Mouse (Mus musculus) embryonic facial prominence, embryonic 12.5 days (tissue): ENCODE data around the gene Scn2b. TPM values are rescaled to one million over a fixed set of nuclear protein-coding genes. Genes with fewer than 3 reads are reported as not detected.

ENCODE experiments used
- ATAC-seq: fragments of 200-750 bp; cut with Nextera tagmentation; 2 replicates; pipeline ENCODE4 v1.8.0; 2017; ENCODE audit not compliant: insufficient number of reproducible peaks, insufficient read depth, low FRiP score, low TSS enrichment
- H3K27ac ChIP-seq: fragments of 300-500 bp; sonication (generic); 2 replicates; pipeline ENCODE4 v1.5.1; 2016; ENCODE audit warnings: mild to moderate bottlenecking
- H3K27me3 ChIP-seq: fragments of 300-500 bp; sonication (generic); 2 replicates; pipeline ENCODE4 v1.6.1; 2016; ENCODE audit warnings: mild to moderate bottlenecking, moderate library complexity
- H3K36me3 ChIP-seq: fragments of 300-500 bp; sonication (generic); 2 replicates; pipeline ENCODE4 v1.6.1; 2016; ENCODE audit warnings: mild to moderate bottlenecking
- H3K4me1 ChIP-seq: fragments of 300-500 bp; sonication (generic); 2 replicates; pipeline ENCODE4 v1.6.1; 2016
- H3K4me2 ChIP-seq: fragments of 300-500 bp; sonication (generic); replicated peaks from 2 replicates; pipeline ENCODE4 v1.6.1; 2016; ENCODE audit warnings: mild to moderate bottlenecking, moderate library complexity
- H3K4me3 ChIP-seq: fragments of 300-500 bp; sonication (generic); 2 replicates; pipeline ENCODE4 v1.5.1; 2016; ENCODE audit warnings: mild to moderate bottlenecking
- H3K9ac ChIP-seq: fragments of 300-500 bp; sonication (generic); 2 replicates; pipeline ENCODE4 v1.6.1; 2016; ENCODE audit warnings: mild to moderate bottlenecking, moderate library complexity
- H3K9me3 ChIP-seq: fragments of 300-500 bp; sonication (generic); 2 replicates; pipeline ENCODE4 v1.6.1; 2016; ENCODE audit warnings: mild to moderate bottlenecking, moderate library complexity
- WGBS: fragments of 180-500 bp; shearing (Covaris S2); methylation state at CpG from one replicate; pipeline ENCODE4 v1.1.7; 2016; 5-methylcytosine and 5-hydroxymethylcytosine counted together
- polyA plus RNA-seq: library from polyadenylated mRNA; unstranded; fragments of >200 nt; fragmentation: Nextera tagmentation; extraction: Ambion mirVana; gene quantifications from 2 replicates; pipeline ENCODE4 v1.2.1, GENCODE M21; 2016

The Scn2b gene
- polyA plus RNA-seq = 5.4 and 5.7 TPM in 2 replicates

- peak within 1 kb of the TSS; percentile 93 for H3K27ac ChIP-seq
- H3K36me3 ChIP-seq = no peaks in the 10 kb centered on the region
- peak within 1 kb of the TSS; percentile 65 for H3K4me2 ChIP-seq
- no peak; the same call in 1 of the 2 replicates for ATAC-seq
- H3K4me1 ChIP-seq = peaks cover 22% of the 10 kb centered on the region
- H3K9ac ChIP-seq = peak within 1 kb of the TSS; percentile 69
- 0 out of 2 replicates have a peak, but pooled peaks cover 2% of the 10 kb centered on the region for H3K27me3 ChIP-seq
- WGBS = under 1% methylated on average over 13 of the region's 13 CpGs
- H3K9me3 ChIP-seq = no peaks in the 10 kb centered on the region
- peak within 1 kb of the TSS; percentile 63 for H3K4me3 ChIP-seq
Measured at GRCm38 (mm10) chr9:45117741-45118431, at the start of gene Scn2b. Gene Scn2b (plus strand): TSS chr9:45117782.

- H3K36me3 ChIP-seq = no peaks in the 10 kb centered on the region
- no peaks in the 10 kb centered on the region for H3K4me1 ChIP-seq
- no peak overlapping the region for H3K27ac ChIP-seq
- H3K9me3 ChIP-seq = no peaks in the 10 kb centered on the region
- H3K4me3 ChIP-seq = no peak overlapping the region
- H3K27me3 ChIP-seq = no peaks in the 10 kb centered on the region
- WGBS = 64% methylated on average over 3 of the region's 3 CpGs
- H3K4me2 ChIP-seq = no peak overlapping the region
- H3K9ac ChIP-seq = no peak overlapping the region
- no peak for ATAC-seq
Measured at GRCm38 (mm10) chr9:45071800-45072199, 45.8 kb upstream of the Scn2b start.

GRCm38 (mm10) chr9:45077859-45078258 is 39.7 kb upstream of the Scn2b start:
- WGBS = 69% methylated on average over 3 of the region's 3 CpGs
- Histone ChIP-seq H3K4me2 (no peak overlapping the region), H3K4me1 (no peaks in the 10 kb centered on the region), H3K9ac (no peak overlapping the region), H3K27me3 (no peaks in the 10 kb centered on the region), H3K27ac (no peak overlapping the region), H3K36me3 (no peaks in the 10 kb centered on the region), H3K9me3 (no peaks in the 10 kb centered on the region), H3K4me3 (no peak overlapping the region)
- no peak for ATAC-seq

DNA sequence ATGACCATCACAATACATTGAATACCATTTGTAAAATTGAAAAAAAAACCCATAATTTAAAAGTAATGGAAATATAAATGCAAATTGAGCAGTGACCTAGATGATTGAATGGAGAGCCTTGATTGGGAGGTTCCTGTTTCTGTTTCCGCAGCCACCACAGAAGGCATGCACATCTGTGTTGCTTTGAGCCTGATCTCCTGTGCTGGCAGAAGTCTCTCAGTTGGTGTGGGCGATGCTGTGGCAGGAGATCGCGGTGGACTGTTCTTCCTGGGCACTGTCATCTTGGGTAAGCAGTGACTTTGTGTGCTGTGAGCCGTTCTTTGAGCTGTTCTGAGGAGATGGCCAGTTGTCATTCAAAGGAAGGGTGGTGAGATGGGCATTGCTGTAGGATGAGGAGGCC is 38.6 kb upstream of the Scn2b start, which contains the start of gene Jaml:
Jaml (plus strand) TSS at position 173 of the 400 bp plus-strand sequence.
- H3K4me2 ChIP-seq = no peak within 1 kb of the TSS
- no peak within 1 kb of the TSS for H3K9ac ChIP-seq
- 75% methylated on average over 5 of the region's 5 CpGs for WGBS
- H3K4me1 ChIP-seq = no peaks in the 10 kb centered on the region
- no peaks in the 10 kb centered on the region for H3K9me3 ChIP-seq
- no peaks in the 10 kb centered on the region for H3K36me3 ChIP-seq
- H3K4me3 ChIP-seq = no peak within 1 kb of the TSS
- no peaks in the 10 kb centered on the region for H3K27me3 ChIP-seq
- no peak for ATAC-seq
- H3K27ac ChIP-seq = no peak within 1 kb of the TSS

DNA sequence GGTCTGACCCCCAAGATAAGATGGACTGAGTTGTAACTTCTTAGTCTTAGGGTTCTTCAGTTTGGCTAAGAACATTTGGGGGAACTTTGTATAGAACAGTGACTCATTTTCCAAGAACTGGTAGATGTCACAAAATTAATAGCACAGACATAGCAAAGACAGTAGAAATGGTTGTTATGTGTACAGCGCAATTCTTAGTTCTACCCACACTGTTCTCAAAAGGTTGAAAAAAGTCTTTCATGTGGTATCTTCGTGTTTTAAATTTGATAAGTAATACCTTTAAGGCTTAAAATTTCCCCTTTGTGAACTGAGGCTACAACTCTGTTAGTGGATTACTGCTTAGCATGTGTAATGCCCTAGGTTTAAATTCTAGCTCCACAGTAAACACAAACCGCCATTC is 34.5 kb upstream of the Scn2b start:
- WGBS = 82% methylated on average over 3 of the region's 3 CpGs
- no peak for ATAC-seq
- Histone ChIP-seq H3K4me3 (no peak overlapping the region), H3K9ac (no peak overlapping the region), H3K4me1 (no peaks in the 10 kb centered on the region), H3K4me2 (no peak overlapping the region), H3K9me3 (no peaks in the 10 kb centered on the region), H3K36me3 (no peaks in the 10 kb centered on the region), H3K27ac (no peak overlapping the region), H3K27me3 (0 out of 2 replicates have a peak, but pooled peaks cover 2% of the 10 kb centered on the region)

DNA sequence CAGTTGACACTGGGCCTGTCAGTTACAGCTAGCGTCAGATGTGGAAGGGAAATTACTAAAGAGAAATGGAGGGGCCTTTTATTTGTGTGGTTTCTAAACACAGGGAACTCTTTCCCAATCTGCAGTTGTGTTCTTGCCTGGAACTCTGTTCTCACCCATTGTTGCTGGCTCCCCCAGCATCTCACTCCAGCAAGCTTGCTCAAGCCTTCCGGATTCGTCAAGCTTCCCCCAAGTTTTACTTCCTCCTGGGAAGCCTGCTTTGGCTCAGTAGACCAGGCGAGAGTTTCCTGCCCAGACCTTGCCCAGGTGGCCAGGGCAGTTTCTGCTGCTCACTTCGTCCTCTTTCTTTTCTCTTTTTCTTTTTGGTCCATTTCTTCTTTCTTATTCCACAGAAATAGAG is 33.0 kb upstream of the Scn2b start:
- WGBS = 75% methylated on average over 5 of the region's 5 CpGs
- ATAC-seq = no peak

GRCm38 (mm10) chr9:45085741-45086690 is 31.6 kb upstream of the Scn2b start:
- 0 out of 2 replicates have a peak, but pooled peaks cover 2% of the 10 kb centered on the region for H3K27me3 ChIP-seq
- H3K4me2 ChIP-seq = no peak overlapping the region
- no peaks in the 10 kb centered on the region for H3K9me3 ChIP-seq
- no peak for ATAC-seq
- no peaks in the 10 kb centered on the region for H3K4me1 ChIP-seq
- H3K36me3 ChIP-seq = no peaks in the 10 kb centered on the region
- H3K27ac ChIP-seq = no peak overlapping the region
- no peak overlapping the region for H3K4me3 ChIP-seq
- H3K9ac ChIP-seq = no peak overlapping the region
- 77% methylated on average over 12 of the region's 12 CpGs for WGBS

More for the DNA sequence above, 33.0 kb upstream of the Scn2b start:
- Histone ChIP-seq H3K36me3 (no peaks in the 10 kb centered on the region), H3K4me3 (no peak overlapping the region), H3K27ac (no peak overlapping the region), H3K4me1 (no peaks in the 10 kb centered on the region), H3K27me3 (0 out of 2 replicates have a peak, but pooled peaks cover 2% of the 10 kb centered on the region), H3K9me3 (no peaks in the 10 kb centered on the region), H3K4me2 (no peak overlapping the region), H3K9ac (no peak overlapping the region)

DNA sequence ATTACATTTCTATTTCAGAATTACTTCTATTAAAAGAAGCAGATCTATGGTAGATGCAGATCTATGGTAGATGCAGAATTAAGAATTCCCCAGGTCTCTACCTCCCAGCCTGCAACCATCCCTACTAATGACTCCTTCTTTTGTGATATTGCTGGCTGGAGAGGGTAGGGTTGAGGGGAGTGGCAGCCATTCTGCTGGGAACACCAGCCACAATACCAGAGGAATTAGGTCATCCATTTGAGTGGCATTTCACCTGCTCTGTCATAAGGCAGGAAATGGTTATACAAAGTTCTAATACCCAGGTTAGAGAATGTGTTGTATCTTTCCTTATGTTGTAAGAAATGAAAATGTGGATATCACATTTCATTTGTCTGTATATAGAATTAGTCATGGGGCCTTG is 29.5 kb upstream of the Scn2b start:
- H3K9ac ChIP-seq = no peak overlapping the region
- no peak for ATAC-seq
- H3K36me3 ChIP-seq = no peaks in the 10 kb centered on the region
- H3K27ac ChIP-seq = no peak overlapping the region
- 0 out of 2 replicates have a peak, but pooled peaks cover 2% of the 10 kb centered on the region for H3K27me3 ChIP-seq
- no peaks in the 10 kb centered on the region for H3K4me1 ChIP-seq
- H3K9me3 ChIP-seq = no peaks in the 10 kb centered on the region
- no peak overlapping the region for H3K4me3 ChIP-seq
- H3K4me2 ChIP-seq = no peak overlapping the region

DNA sequence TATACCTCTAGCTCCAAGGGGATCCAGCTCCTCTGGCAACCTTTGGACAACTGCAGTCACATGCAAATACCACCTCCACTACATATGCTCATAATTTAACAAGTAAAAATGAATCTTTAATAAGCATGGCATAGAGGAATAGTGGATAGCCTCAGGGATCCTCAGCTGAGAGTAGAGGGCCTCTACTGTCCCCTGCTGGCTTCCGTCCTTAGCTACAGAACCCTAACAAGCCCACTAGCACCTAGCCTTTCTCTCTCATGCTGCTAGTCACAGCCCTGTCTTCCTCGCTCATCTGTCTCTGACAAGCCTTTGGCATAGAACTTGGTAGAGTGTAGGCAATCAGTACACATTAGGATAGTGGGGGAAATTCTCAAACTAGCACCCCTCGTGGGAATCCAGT is 26.8 kb upstream of the Scn2b start:
- no peak for ATAC-seq

DNA sequence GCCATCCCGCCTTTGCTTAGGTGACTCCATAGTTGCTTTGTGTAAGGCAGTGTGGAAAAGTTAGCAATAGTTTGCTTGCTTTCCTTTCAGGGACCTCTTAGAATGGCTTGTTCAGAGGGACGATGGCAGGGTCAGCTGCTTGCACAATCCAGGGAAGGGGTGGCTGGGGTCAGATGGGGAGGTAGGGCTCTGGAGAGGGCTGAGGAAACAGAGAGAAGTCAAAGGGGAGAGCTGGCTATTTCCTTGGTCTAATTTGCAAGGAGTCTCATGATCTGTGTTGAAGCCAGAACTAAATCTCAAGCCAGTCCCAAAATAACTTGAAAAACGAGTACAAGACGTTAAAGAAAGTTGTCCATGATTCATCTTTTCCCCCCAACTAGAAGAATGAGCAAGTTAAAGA is 24.9 kb upstream of the Scn2b start:
- H3K27ac ChIP-seq = no peak overlapping the region
- no peaks in the 10 kb centered on the region for H3K4me1 ChIP-seq
- WGBS = 67% methylated on average over 4 of the region's 4 CpGs
- no peak for ATAC-seq
- no peak overlapping the region for H3K9ac ChIP-seq
- no peak overlapping the region for H3K4me3 ChIP-seq
- no peak overlapping the region for H3K4me2 ChIP-seq
- H3K9me3 ChIP-seq = no peaks in the 10 kb centered on the region
- H3K27me3 ChIP-seq = no peaks in the 10 kb centered on the region
- no peaks in the 10 kb centered on the region for H3K36me3 ChIP-seq

More for the DNA sequence above, 26.8 kb upstream of the Scn2b start:
- Histone ChIP-seq H3K9ac (no peak overlapping the region), H3K9me3 (no peaks in the 10 kb centered on the region), H3K4me3 (no peak overlapping the region), H3K4me2 (no peak overlapping the region), H3K27me3 (0 out of 2 replicates have a peak, but pooled peaks cover 2% of the 10 kb centered on the region), H3K27ac (no peak overlapping the region), H3K4me1 (no peaks in the 10 kb centered on the region), H3K36me3 (no peaks in the 10 kb centered on the region)
- WGBS = 70% methylated on average over 3 of the region's 3 CpGs

- Histone ChIP-seq H3K9me3 (no peaks in the 10 kb centered on the region), H3K4me1 (no peaks in the 10 kb centered on the region), H3K36me3 (no peaks in the 10 kb centered on the region), H3K4me3 (no peak overlapping the region), H3K4me2 (no peak overlapping the region), H3K9ac (no peak overlapping the region), H3K27ac (no peak overlapping the region), H3K27me3 (no peaks in the 10 kb centered on the region)
- 72% methylated on average over 6 of the region's 6 CpGs for WGBS
- ATAC-seq = no peak
Measured at GRCm38 (mm10) chr9:45095149-45095937, 22.2 kb upstream of the Scn2b start.
